Mouse (Mus musculus) small intestine, adult 2 months (tissue): ENCODE measurements around the gene Snn. TPM values are rescaled to one million over a fixed set of nuclear protein-coding genes. Genes with fewer than 3 reads are reported as not detected.

Source experiments
- H3K27ac ChIP-seq: fragments of 200-500 bp; 2 replicates; pipeline ENCODE4 v1.5.1; 2012; ENCODE audit warnings: low read depth, low read length, control low read depth, inconsistent platforms; ENCODE audit not compliant: insufficient read depth
- H3K27me3 ChIP-seq: fragments of 200-500 bp; 2 replicates; pipeline ENCODE4 v1.6.1; 2012; ENCODE audit warnings: mild to moderate bottlenecking, moderate library complexity, low read length, inconsistent platforms; ENCODE audit not compliant: control insufficient read depth, insufficient read depth
- H3K36me3 ChIP-seq: fragments of 200-500 bp; 2 replicates; pipeline ENCODE4 v1.6.1; 2012; ENCODE audit warnings: mild to moderate bottlenecking, low read length, control low read depth, inconsistent platforms; ENCODE audit not compliant: control insufficient read depth, insufficient read depth
- H3K4me1 ChIP-seq: fragments of 200-500 bp; 2 replicates; pipeline ENCODE4 v1.6.1; 2012; ENCODE audit warnings: low read length, inconsistent platforms, mixed read lengths; ENCODE audit not compliant: control insufficient read depth, insufficient read depth, insufficient read length
- H3K4me3 ChIP-seq: fragments of 200-500 bp; 2 replicates; pipeline ENCODE4 v1.5.1; 2012; ENCODE audit warnings: low read depth, mild to moderate bottlenecking, control low read depth, inconsistent platforms, low read length, moderate library complexity
- CTCF ChIP-seq: fragments of 200-500 bp; IDR thresholded peaks from 2 replicates; pipeline ENCODE4 v1.5.1; 2012; ENCODE audit warnings: low read depth, mild to moderate bottlenecking, control low read depth, inconsistent platforms, low read length, moderate library complexity, mixed read lengths; ENCODE audit not compliant: insufficient replicate concordance, insufficient read length; ENCODE audit errors: extremely low read depth
- POLR2A ChIP-seq: fragments of 200-500 bp; IDR thresholded peaks from 2 replicates; pipeline ENCODE4 v1.6.1; 2012; ENCODE audit warnings: low read depth, mild to moderate bottlenecking, control low read depth, inconsistent platforms, low read length, moderate library complexity
- WGBS: fragments of 180-500 bp; shearing (Covaris S2); methylation state at CpG from one replicate; pipeline ENCODE4 v1.1.7; 2018; 5-methylcytosine and 5-hydroxymethylcytosine counted together
- polyA plus RNA-seq: library from polyadenylated mRNA; depleted of rRNA; stranded (reverse); fragments of >200 nt; gene quantifications from 2 replicates; pipeline ENCODE4 v1.2.3, GENCODE M21; 2012

The Snn gene
- polyA plus RNA-seq, 1 experiment: 4.3 TPM

GRCm38 (mm10) chr16:11064742-11065141, 4.0 kb downstream of the Snn start:
- H3K27ac ChIP-seq: no peak overlapping the region
- H3K4me3 ChIP-seq: no peak overlapping the region
- H3K4me1 ChIP-seq: peaks cover 14% of the 10 kb centered on the region
- TF ChIP-seq CTCF (no peak), POLR2A (no peak)
- 91% methylated on average over 6 of the region's 6 CpGs for WGBS
- no peaks in the 10 kb centered on the region for H3K36me3 ChIP-seq
- H3K27me3 ChIP-seq: no peaks in the 10 kb centered on the region

GRCm38 (mm10) chr16:11065431-11065830, 4.7 kb downstream of the Snn start:
- TF ChIP-seq POLR2A (no peak), CTCF (no peak)
- Histone ChIP-seq H3K36me3 (no peaks in the 10 kb centered on the region), H3K4me1 (peaks cover 20% of the 10 kb centered on the region), H3K27ac (no peak overlapping the region), H3K27me3 (no peaks in the 10 kb centered on the region), H3K4me3 (no peak overlapping the region)
- 77% methylated on average over 5 of the region's 5 CpGs for WGBS

- Histone ChIP-seq H3K27ac (peak within 1 kb of the TSS; percentile 27; the same call in 1 of the 2 replicates), H3K4me1 (peaks cover 25% of the 10 kb centered on the region), H3K27me3 (no peaks in the 10 kb centered on the region), H3K36me3 (no peaks in the 10 kb centered on the region), H3K4me3 (peak within 1 kb of the TSS; percentile 86)
- under 1% methylated on average over 75 of the region's 78 CpGs for WGBS
- TF ChIP-seq CTCF (no peak), POLR2A (peak; percentile 62; the same call in 1 of the 2 replicates)
Observed at GRCm38 (mm10) chr16:11066029-11066832, 5.5 kb downstream of the Snn start, which contains the start of gene Litaf. Gene Litaf (minus strand): TSS chr16:11066157.

- 1% methylated on average over 22 of the region's 22 CpGs for WGBS
- Histone ChIP-seq H3K36me3 (no peaks in the 10 kb centered on the region), H3K27ac (no peak overlapping the region), H3K27me3 (no peaks in the 10 kb centered on the region), H3K4me1 (peaks cover 25% of the 10 kb centered on the region), H3K4me3 (peak overlapping the region; percentile 86)
- TF ChIP-seq CTCF: no peak
- no peak for TF ChIP-seq POLR2A
Observed at GRCm38 (mm10) chr16:11066833-11067191, 6.1 kb downstream of the Snn start.

- no peak overlapping the region for H3K4me3 ChIP-seq
- peaks cover 21% of the 10 kb centered on the region for H3K4me1 ChIP-seq
- H3K27ac ChIP-seq: no peak overlapping the region
- H3K36me3 ChIP-seq: peaks cover 2% of the 10 kb centered on the region
- TF ChIP-seq CTCF (no peak), POLR2A (no peak)
- no peaks in the 10 kb centered on the region for H3K27me3 ChIP-seq
- 88% methylated on average over 3 of the region's 3 CpGs for WGBS
Observed at GRCm38 (mm10) chr16:11068666-11069065, 7.9 kb downstream of the Snn start.

GRCm38 (mm10) chr16:11069271-11069670, 8.5 kb downstream of the Snn start:
- TF ChIP-seq CTCF (no peak), POLR2A (no peak)
- no peak overlapping the region for H3K4me3 ChIP-seq
- peaks cover 21% of the 10 kb centered on the region for H3K4me1 ChIP-seq
- H3K36me3 ChIP-seq: peaks cover 8% of the 10 kb centered on the region
- H3K27ac ChIP-seq: peak overlapping the region; percentile 24; the same call in 1 of the 2 replicates
- WGBS: 71% methylated on average over 6 of the region's 6 CpGs
- no peaks in the 10 kb centered on the region for H3K27me3 ChIP-seq

GRCm38 (mm10) chr16:11069710-11070420, 9.1 kb downstream of the Snn start:
- 55% methylated on average over 7 of the region's 7 CpGs for WGBS
- no peak overlapping the region; the same call in 1 of the 2 replicates for H3K27ac ChIP-seq
- H3K4me3 ChIP-seq: no peak overlapping the region
- no peak for TF ChIP-seq CTCF
- H3K27me3 ChIP-seq: no peaks in the 10 kb centered on the region
- peaks cover 13% of the 10 kb centered on the region for H3K36me3 ChIP-seq
- peaks cover 21% of the 10 kb centered on the region for H3K4me1 ChIP-seq
